ENCODE assay signal across 8 mouse cellular contexts in genomic region chr6:120463884-120464283, GRCm38 (mm10). TPM values are rescaled to one million over a fixed set of nuclear protein-coding genes. Genes with fewer than 3 reads are reported as not detected.
DNase-seq lines count a peak whose midpoint lies in the region; ATAC-seq and TF ChIP-seq lines count a peak whose summit lies in the region.

No protein-coding gene starts in this region.

- H3K27me3 ChIP-seq in heart, postnatal 0 days (ENCODE audit: control insufficient read depth, insufficient read depth, low read length) = peaks cover 36% of the 10 kb centered on the region
- peaks cover 49% of the 10 kb centered on the region for H3K27me3 ChIP-seq in limb, embryonic 12.5 days
- peaks cover 40% of the 10 kb centered on the region for H3K27me3 ChIP-seq in midbrain, embryonic 15.5 days (replicated peaks)

- ATAC-seq in heart, postnatal 0 days (ENCODE audit: insufficient read depth, low read depth) = peak; percentile 21; the same call in 1 of the 2 replicates
- no peak for ATAC-seq in limb, embryonic 12.5 days (ENCODE audit: insufficient number of reproducible peaks, insufficient read depth, low FRiP score, low TSS enrichment, low read depth)
- peak; percentile 34 for ATAC-seq in midbrain, embryonic 15.5 days (replicated peaks)

- peak; percentile 25 for DNase-seq in gastrocnemius, postnatal 25 days
- DNase-seq in gastrocnemius, postnatal 14 days = no peak
- peak; percentile 68 for DNase-seq in c-Kit-positive CD71-positive TER-119-negative erythroid progenitor cells, embryonic 14.5 days (ENCODE audit: low read depth)
- DNase-seq in heart, postnatal 0 days (ENCODE audit: low spot score) = no peak
- no peak for DNase-seq in cerebellum, adult 8-10 months
- no peak for DNase-seq in cerebellum, postnatal 14 days

- no peaks in the 10 kb centered on the region for H3K36me3 ChIP-seq in heart, postnatal 0 days (replicated peaks; ENCODE audit: control insufficient read depth, insufficient read depth, low read length)
- no peaks in the 10 kb centered on the region for H3K36me3 ChIP-seq in limb, embryonic 12.5 days
- no peaks in the 10 kb centered on the region for H3K36me3 ChIP-seq in midbrain, embryonic 15.5 days (replicated peaks)

- peak overlapping the region; percentile 68 for H3K4me2 ChIP-seq in heart, postnatal 0 days (ENCODE audit: low read depth, low read length)
- H3K4me2 ChIP-seq in limb, embryonic 12.5 days = peak overlapping the region; percentile 72
- peak overlapping the region; percentile 70 for H3K4me2 ChIP-seq in midbrain, embryonic 15.5 days

- TF ChIP-seq EP300 in heart, postnatal 0 days (IDR thresholded peaks at IDR 0.05; ENCODE audit: low read depth) = no peak

- H3K4me1 ChIP-seq in heart, postnatal 0 days (ENCODE audit: control insufficient read depth, insufficient read depth) = no peaks in the 10 kb centered on the region; the same call in 1 of the 2 replicates
- H3K4me1 ChIP-seq in limb, embryonic 12.5 days (replicated peaks) = peaks cover 12% of the 10 kb centered on the region
- peaks cover 15% of the 10 kb centered on the region for H3K4me1 ChIP-seq in midbrain, embryonic 15.5 days

- H3K4me3 ChIP-seq in heart, postnatal 0 days (ENCODE audit: low read depth, low read length) = peak overlapping the region; percentile 57
- peak overlapping the region; percentile 62 for H3K4me3 ChIP-seq in limb, embryonic 12.5 days (replicated peaks)
- peak overlapping the region; percentile 54 for H3K4me3 ChIP-seq in midbrain, embryonic 15.5 days

- no peaks in the 10 kb centered on the region for H3K9me3 ChIP-seq in heart, postnatal 0 days (replicated peaks; ENCODE audit: control insufficient read depth, low read length)
- no peaks in the 10 kb centered on the region for H3K9me3 ChIP-seq in limb, embryonic 12.5 days
- no peaks in the 10 kb centered on the region for H3K9me3 ChIP-seq in midbrain, embryonic 15.5 days

- no peak for TF ChIP-seq CTCF in heart, postnatal 0 days (IDR thresholded peaks at IDR 0.05; ENCODE audit: low read depth)

- intact Hi-C loops in gastrocnemius, postnatal 14 days (cut with DNase I; ENCODE audit: low total_unique reads) = no loop called here

- 4% methylated on average over 11 of the region's 11 CpGs for WGBS in heart, postnatal 0 days
- 9% methylated on average over 11 of the region's 11 CpGs for WGBS in limb, embryonic 12.5 days
- WGBS in midbrain, embryonic 15.5 days = 4% methylated on average over 11 of the region's 11 CpGs

- H3K27ac ChIP-seq in heart, postnatal 0 days (ENCODE audit: low read depth) = no peak overlapping the region
- H3K27ac ChIP-seq in limb, embryonic 12.5 days = no peak overlapping the region
- H3K27ac ChIP-seq in midbrain, embryonic 15.5 days = no peak overlapping the region

- peak overlapping the region; percentile 49; the same call in 1 of the 2 replicates for H3K9ac ChIP-seq in heart, postnatal 0 days (replicated peaks; ENCODE audit: low read depth, low read length)
- H3K9ac ChIP-seq in limb, embryonic 12.5 days (replicated peaks) = peak overlapping the region; percentile 63; the same call in 1 of the 2 replicates
- H3K9ac ChIP-seq in midbrain, embryonic 15.5 days = 0 out of 2 replicates have a peak overlapping the region, but pooled peaks have one; percentile 48

RNA-seq across cellular contexts. Expression of gene Il17ra, which starts 0.8 kb away (rescaled TPM):
- 1 to 10 TPM; 1.2 to 1.4 TPM for total RNA-seq in gastrocnemius, postnatal 25 days (2021)
- total RNA-seq in gastrocnemius, postnatal 14 days (2021) = 1 to 10 TPM; 2.1 to 3.3 TPM
- 3.5 and 6.5 TPM in 2 replicates for total RNA-seq in heart, postnatal 0 days (2014; rRNA removed; ENCODE audit: low replicate concordance)
- polyA plus RNA-seq in heart, postnatal 0 days (2015; fragmentation: Nextera tagmentation; extraction: Ambion mirVana) = 1.4 and 1.9 TPM in 2 replicates
- polyA plus RNA-seq in limb, embryonic 12.5 days (2016; fragmentation: Nextera tagmentation; extraction: Ambion mirVana) = 3.8 and 4.8 TPM in 2 replicates
- 2.9 and 4.2 TPM in 2 replicates for polyA plus RNA-seq in midbrain, embryonic 15.5 days (2015; fragmentation: Nextera tagmentation; extraction: Ambion mirVana)

RNA-seq across cellular contexts. Expression of gene Tmem121b, which starts 29.7 kb away (rescaled TPM):
- total RNA-seq in gastrocnemius, postnatal 25 days (2021) = not detected
- total RNA-seq in gastrocnemius, postnatal 14 days (2021) = under 1 TPM in 1 of 2 experiments, not detected in 1; 0.04 TPM
- total RNA-seq in heart, postnatal 0 days (2014; rRNA removed; ENCODE audit: low replicate concordance) = not detected in 2 replicates
- not detected in 2 replicates for polyA plus RNA-seq in heart, postnatal 0 days (2015; fragmentation: Nextera tagmentation; extraction: Ambion mirVana)
- 0.31 TPM in 2 replicates for polyA plus RNA-seq in limb, embryonic 12.5 days (2016; fragmentation: Nextera tagmentation; extraction: Ambion mirVana)
- polyA plus RNA-seq in midbrain, embryonic 15.5 days (2015; fragmentation: Nextera tagmentation; extraction: Ambion mirVana) = 3.6 and 3.8 TPM in 2 replicates

Comparison
In these comparisons a context has a peak if more than half of its experiments do, and no peak if none do; other contexts are left out.
1. DNase-seq: peak in gastrocnemius, postnatal 25 days (single experiment) and c-Kit-positive CD71-positive TER-119-negative erythroid progenitor cells, embryonic 14.5 days (single experiment); none in gastrocnemius, postnatal 14 days (single experiment), heart, postnatal 0 days (single experiment), cerebellum, adult 8-10 months (single experiment) and cerebellum, postnatal 14 days (0 of 2).
2. Peak in every context shown above with its lines, with median percentiles within 50 percentile points of each other: H3K4me2 ChIP-seq, H3K4me3 ChIP-seq and H3K9ac ChIP-seq.